Mouse (Mus musculus) heart, embryonic 15.5 days (tissue): ENCODE results near the gene Ptpn14. TPM values are rescaled to one million over a fixed set of nuclear protein-coding genes. Genes with fewer than 3 reads are reported as not detected.
A peak's percentile ranks its signal among the peaks of the same experiment; 100 is the strongest.

Experiments
- ATAC-seq: fragments of 200-750 bp; cut with Nextera tagmentation; replicated peaks from 2 replicates; pipeline ENCODE4 v1.8.0; 2017; ENCODE audit warnings: low read depth, moderate TSS enrichment; ENCODE audit not compliant: insufficient number of reproducible peaks, insufficient read depth, low FRiP score
- H3K27ac ChIP-seq: fragments of 300-500 bp; sonication (generic); 2 replicates; pipeline ENCODE4 v1.5.1; 2015; ENCODE audit warnings: mild to moderate bottlenecking, inconsistent platforms
- H3K27me3 ChIP-seq: fragments of 300-500 bp; sonication (generic); 2 replicates; pipeline ENCODE4 v1.6.1; 2015; ENCODE audit warnings: inconsistent platforms
- H3K36me3 ChIP-seq: fragments of 300-500 bp; sonication (generic); 2 replicates; pipeline ENCODE4 v1.6.1; 2015; ENCODE audit warnings: mild to moderate bottlenecking, inconsistent platforms
- H3K4me1 ChIP-seq: fragments of 300-500 bp; sonication (generic); replicated peaks from 2 replicates; pipeline ENCODE4 v1.6.1; 2015; ENCODE audit warnings: inconsistent platforms
- H3K4me2 ChIP-seq: fragments of 300-500 bp; sonication (generic); 2 replicates; pipeline ENCODE4 v1.6.1; 2015; ENCODE audit warnings: inconsistent platforms, mild to moderate bottlenecking, moderate library complexity
- H3K4me3 ChIP-seq: fragments of 300-500 bp; sonication (generic); 2 replicates; pipeline ENCODE4 v1.5.1; 2015; ENCODE audit warnings: mild to moderate bottlenecking, inconsistent platforms
- H3K9ac ChIP-seq: fragments of 300-500 bp; sonication (generic); 2 replicates; pipeline ENCODE4 v1.6.1; 2015; ENCODE audit warnings: mild to moderate bottlenecking, inconsistent platforms
- H3K9me3 ChIP-seq: fragments of 300-500 bp; sonication (generic); replicated peaks from 2 replicates; pipeline ENCODE4 v1.6.1; 2016; ENCODE audit warnings: inconsistent platforms
- WGBS: fragments of 180-500 bp; shearing (Covaris S2); methylation state at CpG from one replicate; pipeline ENCODE4 v1.1.7; 2015; ENCODE audit warnings: mixed read lengths; 5-methylcytosine and 5-hydroxymethylcytosine counted together
- polyA plus RNA-seq: library from polyadenylated mRNA; unstranded; fragments of >200 nt; fragmentation: Nextera tagmentation; extraction: Ambion mirVana; gene quantifications from 2 replicates; pipeline ENCODE4 v1.2.1, GENCODE M21; 2015

The Ptpn14 gene
- polyA plus RNA-seq, 1 experiment from 2014 or later: 7.0 TPM

GRCm38 (mm10) chr1:189867497-189867896 lies 139.4 kb downstream of the Ptpn14 start:
- Histone ChIP-seq H3K4me3 (peak overlapping the region; percentile 3; the same call in 1 of the 2 replicates), H3K27me3 (no peaks in the 10 kb centered on the region), H3K36me3 (peaks cover 24% of the 10 kb centered on the region; the same call in 1 of the 2 replicates), H3K4me1 (peaks cover 33% of the 10 kb centered on the region), H3K9me3 (no peaks in the 10 kb centered on the region), H3K27ac (peak overlapping the region; percentile 87), H3K4me2 (peak overlapping the region; percentile 39), H3K9ac (peak overlapping the region; percentile 20; the same call in 1 of the 2 replicates)
- 10% methylated on average over 9 of the region's 9 CpGs for WGBS
- peak; percentile 87 for ATAC-seq

GRCm38 (mm10) chr1:189868036-189868435 lies 140.0 kb downstream of the Ptpn14 start:
- no peaks in the 10 kb centered on the region for H3K9me3 ChIP-seq
- H3K4me3 ChIP-seq: no peak overlapping the region
- no peak overlapping the region for H3K9ac ChIP-seq

GRCm38 (mm10) chr1:189869651-189870270 lies 141.7 kb downstream of the Ptpn14 start:
- no peak for ATAC-seq
- 88% methylated on average over 18 of the region's 18 CpGs for WGBS
- peaks cover 51% of the 10 kb centered on the region for H3K4me1 ChIP-seq
- peaks cover 12% of the 10 kb centered on the region; the same call in 1 of the 2 replicates for H3K36me3 ChIP-seq
- no peak overlapping the region for H3K9ac ChIP-seq
- no peaks in the 10 kb centered on the region for H3K9me3 ChIP-seq
- H3K27me3 ChIP-seq: no peaks in the 10 kb centered on the region
- no peak overlapping the region for H3K4me2 ChIP-seq
- no peak overlapping the region for H3K27ac ChIP-seq
- H3K4me3 ChIP-seq: no peak overlapping the region

More at GRCm38 (mm10) chr1:189868036-189868435, 140.0 kb downstream of the Ptpn14 start:
- Histone ChIP-seq H3K4me2 (0 out of 2 replicates have a peak overlapping the region, but pooled peaks have one; percentile 39), H3K36me3 (peaks cover 21% of the 10 kb centered on the region; the same call in 1 of the 2 replicates), H3K4me1 (peaks cover 35% of the 10 kb centered on the region), H3K27ac (peak overlapping the region; percentile 87), H3K27me3 (no peaks in the 10 kb centered on the region)
- WGBS: 61% methylated on average over 10 of the region's 10 CpGs
- no peak for ATAC-seq

GRCm38 (mm10) chr1:189870539-189870938 lies 142.5 kb downstream of the Ptpn14 start:
- H3K4me2 ChIP-seq: no peak overlapping the region
- no peak for ATAC-seq
- H3K9me3 ChIP-seq: no peaks in the 10 kb centered on the region
- peaks cover 12% of the 10 kb centered on the region; the same call in 1 of the 2 replicates for H3K36me3 ChIP-seq
- H3K27me3 ChIP-seq: no peaks in the 10 kb centered on the region
- no peak overlapping the region for H3K9ac ChIP-seq
- H3K4me1 ChIP-seq: peaks cover 54% of the 10 kb centered on the region
- no peak overlapping the region for H3K27ac ChIP-seq
- no peak overlapping the region for H3K4me3 ChIP-seq
- 75% methylated on average over 8 of the region's 8 CpGs for WGBS

DNA sequence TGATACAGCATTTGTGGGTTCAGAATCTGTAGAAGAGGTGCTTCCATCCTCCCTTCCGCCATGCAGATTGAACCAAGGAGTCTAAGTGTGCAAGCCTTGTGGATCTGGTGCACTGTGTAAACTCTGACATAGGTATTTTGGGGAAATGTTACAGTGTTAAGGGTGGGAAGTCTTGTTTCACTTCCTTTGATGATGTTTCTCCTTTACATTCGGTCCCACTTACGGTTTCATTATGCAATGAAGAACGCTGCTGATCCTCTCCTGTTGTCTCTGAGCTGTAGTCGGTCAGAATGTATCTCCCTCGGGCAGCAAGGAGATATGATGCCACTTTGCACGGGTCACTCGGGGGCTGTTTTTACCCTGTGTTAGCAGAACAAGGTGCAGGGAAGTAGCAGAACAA lies 143.6 kb downstream of the Ptpn14 start:
- Histone ChIP-seq H3K4me1 (peaks cover 54% of the 10 kb centered on the region), H3K27me3 (no peaks in the 10 kb centered on the region), H3K27ac (no peak overlapping the region), H3K9ac (no peak overlapping the region), H3K36me3 (peaks cover 12% of the 10 kb centered on the region; the same call in 1 of the 2 replicates), H3K9me3 (no peaks in the 10 kb centered on the region), H3K4me2 (no peak overlapping the region), H3K4me3 (no peak overlapping the region)
- WGBS: 85% methylated on average over 8 of the region's 8 CpGs
- no peak for ATAC-seq

DNA sequence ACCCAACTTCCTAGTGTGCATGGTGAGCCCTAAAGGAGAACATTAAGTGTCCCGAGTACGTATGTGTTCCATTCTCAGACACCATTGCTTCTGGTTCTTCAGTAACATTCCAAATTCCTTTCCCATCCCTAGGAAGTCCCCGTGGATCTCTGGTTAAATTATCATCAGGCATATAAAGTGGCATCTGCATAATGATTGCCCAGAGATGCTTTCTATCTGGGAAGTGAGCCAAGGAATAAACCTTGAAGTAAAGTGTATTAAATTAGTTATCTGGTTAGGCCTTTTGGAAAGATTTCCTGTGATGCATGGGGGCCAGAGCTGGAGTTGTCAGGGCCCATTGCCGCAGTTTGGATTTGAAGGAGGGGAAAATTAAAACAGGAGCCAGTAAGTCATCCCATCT lies 144.0 kb downstream of the Ptpn14 start:
- no peak overlapping the region for H3K27ac ChIP-seq

DNA sequence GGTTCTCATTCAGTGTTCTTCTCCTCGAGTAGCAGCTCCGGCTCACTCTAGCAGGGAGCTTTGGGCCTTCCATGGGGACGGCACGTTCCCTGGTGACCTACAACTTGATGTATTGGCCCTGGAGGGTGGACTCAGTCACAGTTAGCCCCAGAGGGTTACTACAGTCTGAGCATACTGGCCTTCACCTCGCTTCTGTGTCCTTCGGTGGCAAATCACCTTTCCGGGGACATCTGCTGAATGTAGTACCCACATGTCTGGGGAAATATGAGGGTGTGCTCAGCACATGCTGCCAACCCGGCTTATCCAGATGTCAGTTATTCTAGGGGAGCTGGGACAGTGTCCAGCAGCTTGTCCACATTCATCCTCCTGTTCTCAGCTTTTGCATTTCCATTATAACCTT lies 145.5 kb downstream of the Ptpn14 start:
- H3K36me3 ChIP-seq: peaks cover 14% of the 10 kb centered on the region; the same call in 1 of the 2 replicates
- WGBS: 59% methylated on average over 8 of the region's 8 CpGs
- H3K27me3 ChIP-seq: no peaks in the 10 kb centered on the region
- H3K4me3 ChIP-seq: no peak overlapping the region
- no peak overlapping the region for H3K4me2 ChIP-seq
- no peak for ATAC-seq
- no peaks in the 10 kb centered on the region for H3K9me3 ChIP-seq
- H3K9ac ChIP-seq: no peak overlapping the region
- H3K4me1 ChIP-seq: peaks cover 46% of the 10 kb centered on the region
- H3K27ac ChIP-seq: peak overlapping the region; percentile 73

More for the DNA sequence above, 144.0 kb downstream of the Ptpn14 start:
- H3K4me1 ChIP-seq: peaks cover 54% of the 10 kb centered on the region
- no peak overlapping the region for H3K9ac ChIP-seq
- no peak overlapping the region for H3K4me2 ChIP-seq
- H3K36me3 ChIP-seq: peaks cover 12% of the 10 kb centered on the region; the same call in 1 of the 2 replicates
- H3K9me3 ChIP-seq: no peaks in the 10 kb centered on the region
- no peaks in the 10 kb centered on the region for H3K27me3 ChIP-seq
- no peak for ATAC-seq
- no peak overlapping the region for H3K4me3 ChIP-seq
- 63% methylated on average over 4 of the region's 4 CpGs for WGBS

DNA sequence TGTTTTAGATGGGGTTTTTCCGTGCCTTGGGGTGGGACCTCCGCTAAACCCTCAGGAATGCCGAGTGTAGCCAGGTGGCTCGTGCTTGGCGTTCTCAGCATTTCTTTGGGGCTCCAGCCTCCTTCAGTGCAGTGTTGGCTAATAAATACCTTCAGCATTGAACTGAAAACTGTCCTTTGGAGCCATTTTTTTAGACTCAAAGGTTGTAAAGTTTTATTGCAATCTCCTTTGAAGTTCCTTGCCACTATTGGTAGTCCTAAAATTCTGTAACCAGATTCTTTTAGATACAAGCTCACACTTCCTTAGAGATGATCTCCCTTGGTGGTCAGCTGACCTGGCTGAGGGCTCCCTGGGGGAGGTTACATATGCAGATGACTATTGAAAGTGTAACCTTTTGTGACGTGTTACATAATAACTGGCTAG lies 147.4 kb downstream of the Ptpn14 start:
- H3K27me3 ChIP-seq: no peaks in the 10 kb centered on the region
- H3K27ac ChIP-seq: peak overlapping the region; percentile 75
- ATAC-seq: no peak
- WGBS: 36% methylated on average over 6 of the region's 6 CpGs
- no peaks in the 10 kb centered on the region for H3K9me3 ChIP-seq
- no peak overlapping the region for H3K9ac ChIP-seq
- H3K4me2 ChIP-seq: no peak overlapping the region
- H3K4me3 ChIP-seq: no peak overlapping the region
- H3K4me1 ChIP-seq: peaks cover 61% of the 10 kb centered on the region
- peaks cover 11% of the 10 kb centered on the region; the same call in 1 of the 2 replicates for H3K36me3 ChIP-seq

DNA sequence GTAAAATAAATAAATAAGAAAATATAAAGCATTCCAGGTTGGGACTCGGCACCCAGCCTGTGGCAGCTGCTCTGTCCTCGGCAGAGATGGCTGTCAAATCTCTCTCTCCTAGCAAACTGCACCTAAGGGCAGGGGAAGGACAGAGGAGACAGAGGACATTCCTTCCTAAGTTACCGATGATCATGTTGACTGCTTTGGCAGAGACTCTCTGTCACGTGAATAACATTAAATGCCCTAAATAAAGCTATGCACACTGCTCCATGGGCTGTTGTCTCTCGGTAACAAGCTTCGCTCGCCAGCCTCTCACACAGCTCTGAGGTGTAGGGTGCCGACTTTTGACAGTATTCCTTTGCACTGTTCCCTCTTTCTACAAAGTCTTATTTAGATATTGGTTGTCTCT lies 148.1 kb downstream of the Ptpn14 start:
- peak overlapping the region; percentile 24 for H3K4me2 ChIP-seq
- 0 out of 2 replicates have a peak, but pooled peaks cover 11% of the 10 kb centered on the region for H3K36me3 ChIP-seq
- WGBS: 43% methylated on average over 8 of the region's 8 CpGs
- no peak overlapping the region for H3K9ac ChIP-seq
- ATAC-seq: peak; percentile 37; the same call in 1 of the 2 replicates
- peaks cover 64% of the 10 kb centered on the region for H3K4me1 ChIP-seq
- no peaks in the 10 kb centered on the region for H3K27me3 ChIP-seq
- peak overlapping the region; percentile 75 for H3K27ac ChIP-seq
- no peak overlapping the region for H3K4me3 ChIP-seq
- no peaks in the 10 kb centered on the region for H3K9me3 ChIP-seq

- Histone ChIP-seq H3K4me2 (no peak overlapping the region), H3K4me1 (peaks cover 61% of the 10 kb centered on the region), H3K27ac (peak overlapping the region; percentile 57), H3K9ac (no peak overlapping the region), H3K36me3 (peaks cover 35% of the 10 kb centered on the region), H3K4me3 (no peak overlapping the region), H3K27me3 (no peaks in the 10 kb centered on the region), H3K9me3 (no peaks in the 10 kb centered on the region)
- 49% methylated on average over 2 of the region's 2 CpGs for WGBS
- peak; percentile 45 for ATAC-seq
Measured at GRCm38 (mm10) chr1:189879212-189879611, 151.1 kb downstream of the Ptpn14 start.

DNA sequence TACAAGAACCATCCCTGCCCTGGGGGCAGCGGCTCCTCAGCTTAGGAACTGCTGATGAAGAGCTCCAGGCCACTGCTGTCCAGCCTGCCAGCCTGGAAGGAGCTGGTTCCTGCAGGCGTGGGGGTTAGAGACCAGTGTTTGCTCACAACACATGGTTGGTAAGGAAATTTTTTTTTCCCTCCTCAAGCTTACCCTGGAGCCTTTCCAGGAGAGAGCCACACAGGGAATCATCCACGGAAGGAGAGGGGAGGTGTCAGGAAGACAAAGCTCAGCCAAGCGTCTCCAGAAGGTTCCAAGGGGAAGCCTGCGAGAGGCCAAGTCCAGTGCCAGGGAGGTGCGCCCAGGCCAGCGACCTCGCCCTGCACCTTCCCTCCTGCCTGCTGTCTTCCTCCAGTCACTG lies 151.9 kb downstream of the Ptpn14 start:
- WGBS: 52% methylated on average over 8 of the region's 8 CpGs
- no peak overlapping the region for H3K4me3 ChIP-seq
- peak overlapping the region; percentile 0; the same call in 1 of the 2 replicates for H3K9ac ChIP-seq
- no peaks in the 10 kb centered on the region for H3K27me3 ChIP-seq
- H3K4me1 ChIP-seq: peaks cover 53% of the 10 kb centered on the region
- H3K36me3 ChIP-seq: peaks cover 40% of the 10 kb centered on the region
- peak; percentile 40; the same call in 1 of the 2 replicates for ATAC-seq
- H3K27ac ChIP-seq: peak overlapping the region; percentile 57
- H3K9me3 ChIP-seq: no peaks in the 10 kb centered on the region
- no peak overlapping the region for H3K4me2 ChIP-seq
